Mouse (Mus musculus): ENCODE results near the gene Rbbp6. TPM values are rescaled to one million over a fixed set of nuclear protein-coding genes. Genes with fewer than 3 reads are reported as not detected.

The Rbbp6 gene
- polyA plus RNA-seq, 1 experiment from 2014 or later: 20.2 TPM

GRCm38 (mm10) chr7:122999871-123000396 lies 34.4 kb downstream of the Rbbp6 start:
- H3K36me3 ChIP-seq: peaks cover 99% of the 10 kb centered on the region

GRCm38 (mm10) chr7:123000796-123001195 lies 35.3 kb downstream of the Rbbp6 start:
- Histone ChIP-seq H3K27me3 (ENCODE audit: insufficient read depth, poor library complexity, severe bottlenecking) (no peaks in the 10 kb centered on the region), H3K36me3 (peaks cover 94% of the 10 kb centered on the region)
- WGBS: 91% methylated on average over 16 of the region's 16 CpGs

More at GRCm38 (mm10) chr7:122999871-123000396, 34.4 kb downstream of the Rbbp6 start:
- H3K4me3 ChIP-seq: no peak overlapping the region
- no peaks in the 10 kb centered on the region for H3K27me3 ChIP-seq (ENCODE audit: insufficient read depth, poor library complexity, severe bottlenecking)
- 94% methylated on average over 11 of the region's 11 CpGs for WGBS
- no peaks in the 10 kb centered on the region for H3K4me1 ChIP-seq (replicated peaks)
- no peaks in the 10 kb centered on the region for H3K9me3 ChIP-seq
- no peak overlapping the region for H3K27ac ChIP-seq
- DNase-seq (ENCODE audit: low spot score): no peak

GRCm38 (mm10) chr7:123001341-123002027 lies 36.0 kb downstream of the Rbbp6 start:
- no peak for DNase-seq (ENCODE audit: low spot score)
- H3K27me3 ChIP-seq (ENCODE audit: insufficient read depth, poor library complexity, severe bottlenecking): no peaks in the 10 kb centered on the region
- H3K36me3 ChIP-seq: peaks cover 87% of the 10 kb centered on the region
- no peaks in the 10 kb centered on the region for H3K4me1 ChIP-seq (replicated peaks)
- no peak overlapping the region for H3K27ac ChIP-seq
- WGBS: 93% methylated on average over 20 of the region's 20 CpGs
- no peak overlapping the region for H3K4me3 ChIP-seq
- H3K9me3 ChIP-seq: no peaks in the 10 kb centered on the region

More at GRCm38 (mm10) chr7:123000796-123001195, 35.3 kb downstream of the Rbbp6 start:
- DNase-seq (ENCODE audit: low spot score): no peak
- Histone ChIP-seq H3K4me1 (replicated peaks) (no peaks in the 10 kb centered on the region), H3K4me3 (no peak overlapping the region), H3K9me3 (no peaks in the 10 kb centered on the region), H3K27ac (no peak overlapping the region)

- no peak overlapping the region for H3K4me3 ChIP-seq
- peaks cover 82% of the 10 kb centered on the region for H3K36me3 ChIP-seq
- no peaks in the 10 kb centered on the region for H3K27me3 ChIP-seq (ENCODE audit: insufficient read depth, poor library complexity, severe bottlenecking)
- WGBS: 97% methylated on average over 6 of the region's 6 CpGs
- no peaks in the 10 kb centered on the region for H3K9me3 ChIP-seq
- DNase-seq (ENCODE audit: low spot score): no peak
- H3K4me1 ChIP-seq (replicated peaks): no peaks in the 10 kb centered on the region
- H3K27ac ChIP-seq: no peak overlapping the region
Observed at GRCm38 (mm10) chr7:123002028-123002410, 36.5 kb downstream of the Rbbp6 start.

- no peak for DNase-seq (ENCODE audit: low spot score)
- WGBS: 92% methylated on average over 4 of the region's 4 CpGs
- Histone ChIP-seq H3K27me3 (ENCODE audit: insufficient read depth, poor library complexity, severe bottlenecking) (no peaks in the 10 kb centered on the region), H3K27ac (no peak overlapping the region), H3K36me3 (peaks cover 70% of the 10 kb centered on the region), H3K9me3 (no peaks in the 10 kb centered on the region), H3K4me1 (replicated peaks) (no peaks in the 10 kb centered on the region), H3K4me3 (no peak overlapping the region)
Observed at GRCm38 (mm10) chr7:123003207-123003606, 37.7 kb downstream of the Rbbp6 start.

GRCm38 (mm10) chr7:123004442-123004841 lies 39.0 kb downstream of the Rbbp6 start:
- no peak for DNase-seq (ENCODE audit: low spot score)
- H3K4me3 ChIP-seq: no peak overlapping the region
- peaks cover 57% of the 10 kb centered on the region for H3K36me3 ChIP-seq
- H3K27me3 ChIP-seq (ENCODE audit: insufficient read depth, poor library complexity, severe bottlenecking): no peaks in the 10 kb centered on the region
- H3K9me3 ChIP-seq: no peaks in the 10 kb centered on the region
- H3K27ac ChIP-seq: no peak overlapping the region
- 97% methylated on average over 5 of the region's 5 CpGs for WGBS
- no peaks in the 10 kb centered on the region for H3K4me1 ChIP-seq (replicated peaks)

GRCm38 (mm10) chr7:123006251-123006650 lies 40.8 kb downstream of the Rbbp6 start:
- 67% methylated on average over 2 of the region's 2 CpGs for WGBS
- DNase-seq (ENCODE audit: low spot score): no peak
- H3K9me3 ChIP-seq: no peaks in the 10 kb centered on the region
- no peak overlapping the region for H3K27ac ChIP-seq
- no peaks in the 10 kb centered on the region for H3K4me1 ChIP-seq (replicated peaks)
- H3K36me3 ChIP-seq: peaks cover 39% of the 10 kb centered on the region
- H3K4me3 ChIP-seq: no peak overlapping the region
- H3K27me3 ChIP-seq (ENCODE audit: insufficient read depth, poor library complexity, severe bottlenecking): no peaks in the 10 kb centered on the region

GRCm38 (mm10) chr7:123007743-123008142 lies 42.3 kb downstream of the Rbbp6 start:
- H3K27ac ChIP-seq: no peak overlapping the region
- peaks cover 24% of the 10 kb centered on the region for H3K36me3 ChIP-seq
- no peak overlapping the region for H3K4me3 ChIP-seq
- DNase-seq (ENCODE audit: low spot score): no peak
- H3K27me3 ChIP-seq (ENCODE audit: insufficient read depth, poor library complexity, severe bottlenecking): no peaks in the 10 kb centered on the region
- H3K4me1 ChIP-seq (replicated peaks): no peaks in the 10 kb centered on the region
- WGBS: 83% methylated on average over 4 of the region's 4 CpGs
- no peaks in the 10 kb centered on the region for H3K9me3 ChIP-seq

GRCm38 (mm10) chr7:123013466-123013865 lies 48.0 kb downstream of the Rbbp6 start:
- Histone ChIP-seq H3K9me3 (0 out of 2 replicates have a peak, but pooled peaks cover 5% of the 10 kb centered on the region), H3K27me3 (ENCODE audit: insufficient read depth, poor library complexity, severe bottlenecking) (no peaks in the 10 kb centered on the region), H3K4me1 (replicated peaks) (no peaks in the 10 kb centered on the region), H3K27ac (no peak overlapping the region), H3K4me3 (no peak overlapping the region), H3K36me3 (no peaks in the 10 kb centered on the region)
- WGBS: 93% methylated on average over 5 of the region's 5 CpGs
- no peak for DNase-seq (ENCODE audit: low spot score)

- DNase-seq (ENCODE audit: low spot score): no peak
- Histone ChIP-seq H3K36me3 (no peaks in the 10 kb centered on the region), H3K4me1 (replicated peaks) (no peaks in the 10 kb centered on the region), H3K27me3 (ENCODE audit: insufficient read depth, poor library complexity, severe bottlenecking) (no peaks in the 10 kb centered on the region), H3K9me3 (0 out of 2 replicates have a peak, but pooled peaks cover 5% of the 10 kb centered on the region), H3K4me3 (no peak overlapping the region), H3K27ac (no peak overlapping the region)
- WGBS: 89% methylated on average over 7 of the region's 7 CpGs
Observed at GRCm38 (mm10) chr7:123014729-123015128, 49.2 kb downstream of the Rbbp6 start.

GRCm38 (mm10) chr7:123017627-123018026 lies 52.1 kb downstream of the Rbbp6 start:
- Histone ChIP-seq H3K27me3 (ENCODE audit: insufficient read depth, poor library complexity, severe bottlenecking) (no peaks in the 10 kb centered on the region), H3K36me3 (no peaks in the 10 kb centered on the region), H3K4me1 (replicated peaks) (no peaks in the 10 kb centered on the region), H3K4me3 (no peak overlapping the region), H3K9me3 (0 out of 2 replicates have a peak, but pooled peaks cover 5% of the 10 kb centered on the region), H3K27ac (no peak overlapping the region)
- 36% methylated on average over 3 of the region's 3 CpGs for WGBS
- DNase-seq (ENCODE audit: low spot score): peak; percentile 42

GRCm38 (mm10) chr7:123025123-123025522 lies 59.6 kb downstream of the Rbbp6 start:
- Histone ChIP-seq H3K4me3 (no peak overlapping the region), H3K4me1 (replicated peaks) (peaks cover 5% of the 10 kb centered on the region), H3K27me3 (ENCODE audit: insufficient read depth, poor library complexity, severe bottlenecking) (peaks cover 3% of the 10 kb centered on the region; the same call in 1 of the 2 replicates), H3K36me3 (no peaks in the 10 kb centered on the region), H3K9me3 (no peaks in the 10 kb centered on the region), H3K27ac (no peak overlapping the region)
- DNase-seq (ENCODE audit: low spot score): no peak
- WGBS: 67% methylated on average over 9 of the region's 9 CpGs

GRCm38 (mm10) chr7:123030295-123030694 lies 64.8 kb downstream of the Rbbp6 start:
- Histone ChIP-seq H3K4me3 (peak overlapping the region; percentile 58), H3K4me1 (replicated peaks) (peaks cover 20% of the 10 kb centered on the region), H3K9me3 (no peaks in the 10 kb centered on the region), H3K27me3 (ENCODE audit: insufficient read depth, poor library complexity, severe bottlenecking) (peaks cover 5% of the 10 kb centered on the region; the same call in 1 of the 2 replicates), H3K36me3 (no peaks in the 10 kb centered on the region), H3K27ac (peak overlapping the region; percentile 89)
- no peak for DNase-seq (ENCODE audit: low spot score)
- 25% methylated on average over 13 of the region's 13 CpGs for WGBS
